Mouse (Mus musculus) C2C12 (cell line): ENCODE data around the gene Bptf. TPM values are rescaled to one million over a fixed set of nuclear protein-coding genes. Genes with fewer than 3 reads are reported as not detected.
"Not testable (repeated sequence)": the region's sequence is repeated elsewhere in the genome, so short reads cannot be mapped to it uniquely, and the experiment has no call there.

Experiments
- H3K27me3 ChIP-seq: one replicate; pipeline ENCODE4 v1.6.1; 2011; ENCODE audit not compliant: control insufficient read depth, insufficient read depth, insufficient read length
- H3K36me3 ChIP-seq: one replicate; pipeline ENCODE4 v1.6.1; 2011; ENCODE audit not compliant: control insufficient read depth, insufficient read depth
- H3K4me3 ChIP-seq: one replicate; pipeline ENCODE4 v1.5.1; 2011; ENCODE audit warnings: mild to moderate bottlenecking, control low read depth; ENCODE audit not compliant: poor library complexity, insufficient read depth, severe bottlenecking
- H3K79me2 ChIP-seq: one replicate; pipeline ENCODE4 v1.6.1; 2011; ENCODE audit not compliant: control insufficient read depth, insufficient read depth
- H3K79me3 ChIP-seq: one replicate; pipeline ENCODE4 v1.6.1; 2011; ENCODE audit warnings: low read depth, control low read depth
- H3ac ChIP-seq: one replicate; pipeline ENCODE3; 2011; ENCODE audit warnings: low read depth; ENCODE audit not compliant: control insufficient read depth, insufficient read length
- CEBPB ChIP-seq: IDR thresholded peaks from one replicate; pipeline ENCODE4 v1.6.1; 2011; ENCODE audit warnings: low read depth, mild to moderate bottlenecking, control low read depth, moderate library complexity
- CTCF ChIP-seq: IDR thresholded peaks from one replicate; pipeline ENCODE4 v1.5.1; 2011; ENCODE audit not compliant: control insufficient read depth, insufficient read depth, insufficient read length
- FOSL1 ChIP-seq: IDR thresholded peaks from one replicate; pipeline ENCODE4 v1.8.0; 2011; ENCODE audit warnings: mild to moderate bottlenecking, low read length; ENCODE audit not compliant: poor library complexity, insufficient read depth, severe bottlenecking
- MAX ChIP-seq: IDR thresholded peaks from one replicate; pipeline ENCODE4 v1.6.1; 2011; ENCODE audit warnings: mild to moderate bottlenecking, control low read depth
- MYOD1 ChIP-seq: IDR thresholded peaks from one replicate; pipeline ENCODE4 v1.6.1; 2011; ENCODE audit warnings: low read depth; ENCODE audit not compliant: control insufficient read depth, insufficient read length
- MYOG ChIP-seq: IDR thresholded peaks from one replicate; pipeline ENCODE4 v1.6.1; 2011; ENCODE audit not compliant: control insufficient read depth, insufficient read length; ENCODE audit errors: extremely low read depth
- USF1 ChIP-seq: IDR thresholded peaks from one replicate; pipeline ENCODE4 v1.6.1; 2011; ENCODE audit warnings: low read depth, mild to moderate bottlenecking, control low read depth, moderate library complexity
- polyA plus RNA-seq: library from polyadenylated mRNA; unstranded; fragments of >200 nt; fragmentation: generic; extraction: Trizol; gene quantifications from one replicate; pipeline ENCODE4 v1.2.1, GENCODE M21; 2012; ENCODE audit warnings: missing spikeins

Bptf gene
- polyA plus RNA-seq, 1 experiment = 14.8 TPM

- H3ac ChIP-seq = no peak overlapping the region
Measured at GRCm38 (mm10) chr11:107060941-107061340, 71.0 kb downstream of the Bptf start.

DNA sequence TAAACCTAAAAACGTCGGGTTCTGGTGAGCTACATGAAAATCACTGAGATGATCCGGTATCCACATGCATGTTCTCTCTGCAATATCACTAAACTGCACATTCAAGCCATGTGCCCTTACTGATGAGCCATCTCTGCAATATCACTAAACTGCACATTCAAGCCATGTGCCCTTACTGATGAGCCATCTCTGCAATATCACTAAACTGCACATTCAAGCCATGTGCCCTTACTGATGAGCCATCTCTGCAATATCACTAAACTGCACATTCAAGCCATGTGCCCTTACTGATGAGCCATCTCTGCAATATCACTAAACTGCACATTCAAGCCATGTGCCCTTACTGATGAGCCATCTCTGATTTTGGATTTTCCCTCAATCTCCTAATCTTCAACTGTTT lies 72.3 kb downstream of the Bptf start:
- not testable (repeated sequence) for H3K4me3 ChIP-seq, H3ac ChIP-seq, H3K79me3 ChIP-seq, H3K27me3 ChIP-seq, H3K79me2 ChIP-seq
- H3K36me3 ChIP-seq = peaks cover 81% of the 10 kb centered on the region

More at GRCm38 (mm10) chr11:107060941-107061340, 71.0 kb downstream of the Bptf start:
- TF ChIP-seq CTCF = no peak
- no peak for TF ChIP-seq USF1
- TF ChIP-seq MYOD1 = no peak
- no peak for TF ChIP-seq MYOG
- no peak for TF ChIP-seq MAX
- no peak for TF ChIP-seq CEBPB
- TF ChIP-seq FOSL1 = no peak
- H3K79me2 ChIP-seq = no peaks in the 10 kb centered on the region
- H3K27me3 ChIP-seq = no peaks in the 10 kb centered on the region
- H3K4me3 ChIP-seq = no peak overlapping the region
- H3K79me3 ChIP-seq = no peaks in the 10 kb centered on the region
- H3K36me3 ChIP-seq = peaks cover 78% of the 10 kb centered on the region

GRCm38 (mm10) chr11:107057391-107057790 lies 74.5 kb downstream of the Bptf start:
- no peaks in the 10 kb centered on the region for H3K79me3 ChIP-seq
- no peak for TF ChIP-seq CEBPB
- TF ChIP-seq CTCF = no peak
- no peak for TF ChIP-seq MYOD1
- TF ChIP-seq USF1 = no peak
- no peak for TF ChIP-seq MYOG
- no peak for TF ChIP-seq FOSL1
- TF ChIP-seq MAX = no peak
- peaks cover 96% of the 10 kb centered on the region for H3K36me3 ChIP-seq
- H3K27me3 ChIP-seq = no peaks in the 10 kb centered on the region
- no peak overlapping the region for H3ac ChIP-seq
- no peaks in the 10 kb centered on the region for H3K79me2 ChIP-seq
- no peak overlapping the region for H3K4me3 ChIP-seq

DNA sequence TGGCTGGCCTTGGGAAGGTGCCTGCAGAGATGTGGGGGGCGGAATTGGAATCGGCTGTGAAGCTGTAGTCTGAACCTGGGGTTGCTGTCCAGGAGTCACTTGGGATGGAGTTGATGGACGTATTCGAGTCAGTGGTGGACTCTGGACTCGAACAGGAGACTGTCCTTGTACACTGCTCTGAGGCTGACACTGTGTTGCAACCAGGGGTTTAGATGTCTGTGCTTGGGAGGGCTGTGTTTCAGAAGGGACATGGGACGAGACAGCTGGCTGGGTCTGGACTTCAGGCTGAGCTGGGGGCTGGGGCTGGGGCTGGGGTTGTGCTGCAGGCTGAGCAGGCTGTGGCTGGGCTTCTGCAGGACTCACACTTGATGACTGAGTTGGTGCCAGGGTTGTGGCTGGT lies 77.1 kb downstream of the Bptf start:
- no peaks in the 10 kb centered on the region for H3K79me3 ChIP-seq
- H3K27me3 ChIP-seq = no peaks in the 10 kb centered on the region
- H3K79me2 ChIP-seq = no peaks in the 10 kb centered on the region
- H3K4me3 ChIP-seq = no peak overlapping the region
- peaks cover 82% of the 10 kb centered on the region for H3K36me3 ChIP-seq
- TF ChIP-seq FOSL1 = no peak
- TF ChIP-seq MYOD1 = no peak
- no peak for TF ChIP-seq MAX
- no peak for TF ChIP-seq CEBPB
- no peak for TF ChIP-seq CTCF
- TF ChIP-seq USF1 = no peak
- TF ChIP-seq MYOG = no peak
- no peak overlapping the region for H3ac ChIP-seq

GRCm38 (mm10) chr11:107046766-107047620 lies 84.9 kb downstream of the Bptf start:
- H3K79me2 ChIP-seq = no peaks in the 10 kb centered on the region
- peaks cover 1% of the 10 kb centered on the region for H3K79me3 ChIP-seq
- no peak overlapping the region for H3ac ChIP-seq
- no peak for TF ChIP-seq CEBPB
- TF ChIP-seq MAX = no peak
- no peak overlapping the region for H3K4me3 ChIP-seq
- peaks cover 52% of the 10 kb centered on the region for H3K36me3 ChIP-seq
- no peaks in the 10 kb centered on the region for H3K27me3 ChIP-seq

GRCm38 (mm10) chr11:107045546-107045945 lies 86.4 kb downstream of the Bptf start:
- H3K4me3 ChIP-seq = no peak overlapping the region
- H3K27me3 ChIP-seq = no peaks in the 10 kb centered on the region
- TF ChIP-seq CEBPB (no peak), MYOG (no peak), FOSL1 (no peak), USF1 (no peak), CTCF (no peak), MYOD1 (no peak), MAX (no peak)
- H3K79me3 ChIP-seq = peaks cover 1% of the 10 kb centered on the region
- H3K79me2 ChIP-seq = no peaks in the 10 kb centered on the region
- H3K36me3 ChIP-seq = peaks cover 57% of the 10 kb centered on the region
- H3ac ChIP-seq = no peak overlapping the region
